Mouse (Mus musculus) neutrophil, adult 5-6 weeks (primary cell): ENCODE measurements around the gene Bbx. TPM values are rescaled to one million over a fixed set of nuclear protein-coding genes. Genes with fewer than 3 reads are reported as not detected.

Source experiments
- ATAC-seq: fragments of 151-379, 151-347 bp; 2 replicates; pipeline ENCODE4 v1.8.0; 2017; ENCODE audit warnings: mild to moderate bottlenecking, moderate TSS enrichment; ENCODE audit not compliant: insufficient number of reproducible peaks, poor library complexity, low FRiP score, severe bottlenecking; ENCODE audit errors: extremely low read depth
- total RNA-seq: library from RNA; stranded (forward); fragments of 200-1000 nt; gene quantifications from 2 replicates; pipeline ENCODE4 v1.2.3, GENCODE M21; 2017

Bbx gene
- total RNA-seq: 51.9 and 53.0 TPM in 2 replicates

DNA sequence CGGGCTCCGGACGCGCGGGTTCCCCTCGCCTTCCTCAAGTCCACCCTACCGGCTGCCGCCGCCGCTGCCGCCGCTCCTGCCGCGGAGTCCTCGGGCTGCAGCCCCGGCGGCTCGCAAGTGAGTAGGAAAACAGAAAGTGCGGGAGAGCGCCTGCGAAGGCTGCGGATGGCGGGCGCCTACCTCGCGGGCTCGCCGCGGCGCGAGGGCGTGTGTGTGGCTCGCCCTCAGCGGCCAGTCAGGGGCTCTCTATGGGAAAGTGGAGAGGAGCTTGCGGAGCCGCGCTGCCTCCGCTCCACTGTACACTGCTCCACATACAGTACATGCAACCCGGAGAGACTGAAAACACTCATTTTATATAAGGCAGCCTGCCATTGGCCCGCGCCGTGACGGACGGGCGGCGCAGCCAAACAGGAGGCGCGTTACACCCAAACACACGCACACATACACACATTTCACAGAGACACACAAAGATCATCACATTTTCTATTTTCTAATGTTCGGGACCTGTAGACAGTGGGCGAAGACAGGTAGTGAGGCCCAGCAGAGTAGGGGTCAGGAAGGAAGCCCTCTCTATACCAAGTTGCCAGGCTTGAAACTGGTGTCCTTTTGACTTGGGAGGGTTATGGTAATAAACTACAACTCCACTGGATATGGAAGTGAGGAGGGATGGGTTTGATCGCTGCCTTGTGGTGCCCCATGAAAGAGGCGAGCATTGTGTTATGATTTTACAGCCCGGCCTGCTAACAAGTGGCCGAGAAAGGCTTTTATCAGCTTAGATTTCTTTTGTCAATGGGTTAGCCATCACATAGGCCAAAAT lies at the start of gene Bbx:
Bbx (minus strand) TSS at position 329 of the 817 bp plus-strand sequence.
- peak; percentile 92 for ATAC-seq

DNA sequence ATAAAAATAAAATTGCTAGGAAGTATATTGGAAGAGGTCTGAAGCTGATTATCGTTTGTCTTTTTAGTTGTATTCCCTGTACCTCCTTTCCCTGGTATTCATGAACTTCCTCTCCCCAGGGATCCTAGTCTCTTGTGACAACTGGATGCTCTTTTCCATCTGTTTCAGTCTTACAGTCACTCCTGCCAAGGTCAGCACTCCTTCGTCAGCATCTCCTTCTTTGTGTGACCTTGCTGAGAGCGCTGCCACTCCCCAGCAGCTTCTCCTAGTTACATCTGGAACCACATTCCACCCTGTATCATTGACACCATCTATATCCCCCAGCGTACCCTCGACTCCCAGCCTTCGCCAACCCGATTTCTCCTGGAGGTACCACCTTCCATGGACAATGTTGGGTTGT lies 49.7 kb upstream of the Bbx start:
- no peak for ATAC-seq

DNA sequence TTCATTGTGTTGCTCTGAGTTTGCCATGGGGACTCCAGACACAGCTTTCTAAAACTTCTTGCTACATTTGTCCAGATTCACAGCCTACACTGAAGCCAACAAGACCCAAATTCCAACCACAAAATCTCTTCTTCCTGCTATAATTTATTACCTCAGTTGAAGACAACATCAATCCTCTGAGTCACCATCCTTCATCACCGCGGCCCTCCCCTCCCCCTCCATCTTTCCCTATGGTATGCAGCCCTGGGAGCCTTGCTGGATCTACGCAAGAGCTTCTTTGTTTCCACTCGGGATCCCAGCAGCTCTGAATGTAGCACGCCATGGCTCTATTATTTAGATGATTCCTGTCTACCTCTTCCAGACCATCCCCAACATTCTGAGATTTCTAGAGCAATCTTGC lies 49.2 kb upstream of the Bbx start:
- no peak for ATAC-seq

DNA sequence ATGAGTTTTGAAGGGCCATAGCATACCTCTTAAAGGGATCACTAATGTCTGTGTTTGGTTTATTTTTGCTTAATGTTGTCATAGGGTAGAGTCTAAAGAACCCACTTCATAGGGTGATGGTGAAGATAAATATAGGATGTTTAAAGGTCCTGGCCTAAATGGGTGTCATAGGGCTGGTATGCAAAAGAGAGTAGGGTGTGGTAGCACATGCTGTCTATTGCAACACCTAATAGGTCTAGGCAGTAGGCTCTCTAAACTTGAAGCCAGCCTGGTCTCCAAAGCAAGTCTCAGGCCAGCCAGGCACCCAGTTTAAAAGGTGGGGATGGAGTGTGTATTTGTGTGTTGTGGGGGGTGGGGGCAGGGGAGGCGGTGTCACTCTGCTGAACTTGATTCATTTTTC lies 46.5 kb upstream of the Bbx start:
- ATAC-seq: no peak

DNA sequence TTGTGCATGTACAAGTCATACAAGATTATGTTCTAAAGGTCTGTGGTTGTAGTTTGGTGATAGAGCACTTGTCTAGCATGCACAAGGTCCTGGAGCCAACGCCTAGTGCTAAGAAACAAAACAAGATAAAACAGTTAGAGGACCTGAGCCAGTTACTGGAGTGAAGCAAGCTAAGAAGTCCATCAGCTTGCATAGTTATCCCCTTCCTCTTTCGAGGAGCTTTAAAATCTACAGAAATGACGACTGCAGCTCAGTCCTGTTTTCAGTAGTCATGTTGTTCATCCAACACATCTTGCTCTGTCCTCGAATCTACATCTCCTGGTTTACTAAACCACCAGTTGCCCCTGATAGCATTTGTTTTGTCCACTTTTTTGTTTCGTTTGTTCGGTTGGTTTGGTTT lies 45.4 kb upstream of the Bbx start:
- ATAC-seq: no peak

DNA sequence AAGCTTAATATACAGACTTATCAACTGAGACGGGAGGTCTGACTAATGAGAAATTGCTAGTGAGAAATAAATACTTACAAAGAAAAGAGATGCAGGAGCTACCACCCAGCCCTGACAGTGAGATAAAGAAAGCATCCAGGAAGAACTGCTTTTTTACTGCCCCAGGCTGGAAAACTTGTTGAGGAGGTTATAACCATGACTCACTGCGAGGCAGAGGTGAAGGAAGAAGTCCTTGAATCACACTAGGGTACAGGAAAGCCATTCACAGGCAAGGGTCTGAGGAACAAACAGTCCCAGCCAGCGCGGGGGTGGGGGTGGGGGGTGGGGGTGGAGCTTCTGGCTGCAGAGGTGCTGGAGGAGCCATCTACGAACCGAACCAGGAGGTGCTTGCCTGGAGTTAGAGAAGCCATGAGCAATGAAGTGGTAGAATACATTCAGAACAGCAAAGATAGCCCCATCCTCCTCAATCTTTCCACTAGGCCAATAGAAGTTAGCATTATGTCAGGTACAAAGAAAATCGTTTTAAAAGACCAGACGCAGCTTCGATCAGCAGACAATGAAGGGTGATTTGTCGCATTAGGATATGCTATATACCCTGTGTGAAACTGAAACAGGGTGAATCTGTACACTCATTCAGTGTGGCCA lies 30.2 kb upstream of the Bbx start:
- no peak for ATAC-seq

DNA sequence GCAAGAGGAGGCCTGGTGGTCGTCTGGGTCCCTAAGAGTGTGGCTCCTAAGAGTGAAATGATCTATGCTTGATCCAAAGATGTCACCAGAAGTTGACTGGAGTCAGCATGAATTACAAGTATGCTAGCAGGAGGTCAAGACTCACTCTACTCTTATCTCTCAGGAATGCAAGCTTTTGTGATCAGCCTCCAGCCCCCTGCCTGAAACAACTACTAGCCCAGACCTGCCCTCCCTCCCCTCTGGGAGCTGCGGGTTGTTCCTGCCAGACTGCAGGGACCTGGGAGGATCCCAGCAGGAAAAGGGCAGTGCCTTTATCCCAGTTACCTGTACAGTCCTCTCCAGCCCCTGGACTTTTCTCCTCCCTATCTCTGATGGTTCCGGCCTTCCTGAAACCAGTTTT lies 27.0 kb upstream of the Bbx start:
- ATAC-seq: no peak

DNA sequence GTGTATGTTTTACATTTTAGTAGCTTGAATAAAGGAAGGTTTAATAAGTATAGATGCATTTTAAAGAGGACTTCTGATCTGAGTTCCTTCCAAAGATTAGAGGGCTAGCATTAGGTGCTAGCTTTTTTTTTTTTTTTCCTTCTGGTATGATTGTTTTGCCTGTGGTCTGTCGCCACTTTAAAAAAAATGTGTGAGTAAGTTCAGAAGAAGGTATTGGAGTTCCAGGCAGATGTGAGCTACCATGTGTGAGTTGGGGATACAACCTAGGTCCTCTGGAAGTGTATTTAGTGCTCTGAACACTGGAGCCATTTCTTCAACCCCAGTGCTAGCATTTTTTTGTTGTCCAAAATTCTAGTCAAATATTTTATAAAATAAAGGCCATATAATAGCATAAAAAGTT lies 23.9 kb upstream of the Bbx start:
- ATAC-seq: no peak

DNA sequence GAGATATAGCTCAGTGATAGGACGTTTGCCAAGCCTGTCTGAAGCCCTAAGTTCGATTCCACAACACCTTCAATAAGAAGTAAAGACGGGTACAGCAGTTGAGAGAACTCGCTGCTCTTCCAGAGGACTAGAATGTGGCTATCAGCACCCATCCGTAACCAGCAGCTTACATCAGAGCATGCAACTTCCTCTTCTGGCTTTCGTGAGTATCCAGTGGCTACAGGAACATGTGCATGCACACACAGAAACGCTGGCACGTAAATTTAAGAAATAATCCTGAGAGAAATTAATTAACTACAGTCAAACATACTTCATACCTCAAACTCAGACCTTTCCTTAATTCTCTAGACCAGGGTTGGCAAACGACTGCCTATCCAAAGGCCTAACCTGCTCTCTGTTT lies 16.9 kb upstream of the Bbx start:
- ATAC-seq: peak; percentile 53; the same call in 1 of the 2 replicates

DNA sequence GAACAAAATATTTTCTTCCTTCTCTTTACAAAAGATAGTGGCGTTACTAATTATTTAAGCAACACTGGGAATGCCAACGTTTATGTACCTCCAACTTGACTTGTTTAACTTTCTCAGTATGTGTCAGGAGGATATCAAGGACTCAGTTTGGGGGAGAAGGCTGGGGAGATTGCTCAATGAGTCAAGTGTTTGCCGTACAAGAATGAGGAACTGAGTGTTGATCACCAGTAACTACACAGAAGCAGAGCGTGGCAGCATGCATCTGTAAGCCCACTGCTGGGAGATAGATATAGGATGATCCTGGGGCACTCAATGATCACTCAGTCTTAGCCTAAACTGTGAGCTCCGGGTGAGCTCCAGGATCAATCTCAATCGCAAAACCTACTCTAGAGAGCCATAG lies 12.8 kb upstream of the Bbx start:
- ATAC-seq: no peak

DNA sequence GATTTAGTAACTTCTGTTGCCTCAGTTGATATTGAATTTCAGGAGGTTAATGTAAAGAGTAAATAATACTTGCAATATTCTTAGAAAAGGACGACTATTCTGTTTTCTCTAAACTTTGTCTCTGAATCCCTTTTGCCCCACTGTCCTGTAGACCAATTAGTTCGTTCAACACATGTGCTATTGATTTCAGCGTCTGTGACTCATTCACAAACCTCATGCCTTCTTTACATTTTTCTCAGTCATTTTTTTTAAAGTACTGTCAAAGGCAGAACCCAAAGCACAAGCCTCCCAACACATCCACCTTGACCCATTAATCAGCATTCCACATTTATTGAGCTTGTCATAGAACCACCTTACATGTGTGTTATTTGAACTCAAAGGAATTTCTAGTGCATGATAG lies 6.6 kb upstream of the Bbx start:
- no peak for ATAC-seq

DNA sequence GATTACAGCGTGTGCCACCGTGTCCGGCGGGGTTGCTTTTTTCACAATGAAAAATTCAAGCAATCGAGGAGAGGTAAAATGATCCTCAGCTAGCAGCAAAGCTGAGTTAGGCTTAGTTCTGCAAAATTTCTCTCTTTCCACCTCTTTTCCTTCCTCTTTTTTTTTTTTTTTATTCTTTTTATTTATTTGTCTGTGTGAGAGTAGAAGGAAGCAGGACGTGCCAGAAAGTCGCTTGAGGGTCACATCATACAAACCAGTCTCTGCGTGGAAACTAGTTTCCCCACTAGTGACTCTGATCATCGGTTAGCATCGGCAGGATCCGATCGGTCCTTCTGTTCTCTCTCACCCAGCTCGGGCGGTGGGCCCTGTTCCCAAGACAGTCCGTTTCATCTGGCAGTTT lies 5.6 kb upstream of the Bbx start:
- ATAC-seq: no peak

DNA sequence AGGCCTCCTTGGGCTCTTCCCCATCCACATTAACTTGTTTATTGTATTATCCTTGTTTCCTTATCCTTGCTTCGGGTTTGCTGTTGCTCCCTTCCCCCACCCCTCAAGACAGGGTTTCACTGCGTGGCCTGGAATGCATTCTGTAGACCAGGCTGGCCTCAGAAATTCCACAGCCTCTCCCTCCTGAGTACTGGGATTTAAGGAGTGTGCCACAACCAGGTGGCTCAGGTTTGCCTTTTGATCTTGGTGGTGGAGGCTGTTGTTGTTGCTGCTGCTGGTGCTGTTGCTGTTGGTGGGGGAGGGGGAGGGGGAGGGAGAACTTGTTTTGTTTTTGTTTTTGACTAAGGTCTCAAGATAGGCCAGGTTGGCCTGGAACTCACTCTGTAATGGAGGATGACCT lies 5.1 kb upstream of the Bbx start:
- ATAC-seq: no peak

DNA sequence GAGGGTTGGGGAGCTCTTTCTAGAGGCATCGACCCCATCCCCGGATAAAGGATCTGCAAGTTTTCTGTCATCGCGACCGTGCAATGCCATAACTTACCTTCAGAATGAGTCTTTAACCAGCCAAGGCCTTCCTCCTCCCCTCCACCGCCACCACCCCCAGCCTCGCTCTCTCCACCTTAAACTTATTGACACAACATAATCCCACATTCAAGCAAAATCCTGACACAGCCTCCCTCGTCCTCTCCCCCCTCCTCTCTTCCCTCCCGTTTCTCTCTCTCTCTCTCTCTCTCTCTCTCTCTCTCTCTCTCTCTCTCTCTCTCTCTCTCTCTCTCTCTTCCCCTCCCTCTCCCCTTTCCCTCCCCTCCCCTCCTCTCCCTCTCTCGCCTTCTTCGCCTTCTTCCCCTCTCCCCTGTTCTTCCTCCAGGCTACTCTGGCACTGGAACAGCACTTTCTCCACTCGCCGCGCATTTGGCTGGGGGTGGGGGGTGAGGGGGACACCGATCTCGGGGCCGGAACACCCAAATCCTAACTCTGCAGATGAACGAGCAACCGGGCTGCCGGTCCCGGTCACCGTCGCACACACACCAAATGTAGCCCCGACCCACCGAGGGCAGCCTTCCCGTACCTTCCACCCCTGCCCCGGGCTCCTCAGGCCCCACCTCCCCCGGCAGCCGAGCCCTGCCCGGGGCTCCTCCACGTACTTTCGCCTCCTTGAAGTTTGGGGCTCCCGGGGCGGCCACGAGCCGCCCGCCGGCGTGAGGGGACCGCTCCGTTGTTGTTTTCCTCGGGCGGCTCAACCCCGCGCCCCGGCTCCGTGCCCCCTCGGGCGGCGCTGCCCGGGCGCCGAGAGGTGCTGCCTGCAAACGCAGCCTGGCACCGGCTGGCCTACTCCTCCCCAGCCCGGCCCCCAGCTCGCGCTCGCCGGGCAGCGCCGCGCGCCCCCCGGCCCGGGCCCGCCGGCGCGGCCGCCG lies 894 bp downstream of the Bbx start:
- no peak for ATAC-seq

DNA sequence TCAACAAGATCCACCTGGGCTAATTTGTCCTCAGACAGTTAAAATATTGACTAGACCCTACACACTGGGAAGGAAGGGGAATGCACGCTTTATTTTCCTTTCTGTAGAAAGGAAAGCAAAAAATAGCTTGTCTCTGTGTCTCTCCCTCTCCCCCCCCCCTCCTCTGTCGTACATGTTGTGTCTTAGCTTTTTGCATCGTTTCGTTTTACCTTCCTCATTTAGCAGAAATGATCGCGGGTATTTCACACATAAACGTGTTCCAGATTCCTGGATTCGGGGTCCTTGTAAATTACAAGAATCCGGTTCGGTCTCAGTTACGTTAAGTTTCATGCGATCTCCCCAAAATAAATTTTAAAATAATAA lies 1.7 kb downstream of the Bbx start:
- no peak for ATAC-seq

DNA sequence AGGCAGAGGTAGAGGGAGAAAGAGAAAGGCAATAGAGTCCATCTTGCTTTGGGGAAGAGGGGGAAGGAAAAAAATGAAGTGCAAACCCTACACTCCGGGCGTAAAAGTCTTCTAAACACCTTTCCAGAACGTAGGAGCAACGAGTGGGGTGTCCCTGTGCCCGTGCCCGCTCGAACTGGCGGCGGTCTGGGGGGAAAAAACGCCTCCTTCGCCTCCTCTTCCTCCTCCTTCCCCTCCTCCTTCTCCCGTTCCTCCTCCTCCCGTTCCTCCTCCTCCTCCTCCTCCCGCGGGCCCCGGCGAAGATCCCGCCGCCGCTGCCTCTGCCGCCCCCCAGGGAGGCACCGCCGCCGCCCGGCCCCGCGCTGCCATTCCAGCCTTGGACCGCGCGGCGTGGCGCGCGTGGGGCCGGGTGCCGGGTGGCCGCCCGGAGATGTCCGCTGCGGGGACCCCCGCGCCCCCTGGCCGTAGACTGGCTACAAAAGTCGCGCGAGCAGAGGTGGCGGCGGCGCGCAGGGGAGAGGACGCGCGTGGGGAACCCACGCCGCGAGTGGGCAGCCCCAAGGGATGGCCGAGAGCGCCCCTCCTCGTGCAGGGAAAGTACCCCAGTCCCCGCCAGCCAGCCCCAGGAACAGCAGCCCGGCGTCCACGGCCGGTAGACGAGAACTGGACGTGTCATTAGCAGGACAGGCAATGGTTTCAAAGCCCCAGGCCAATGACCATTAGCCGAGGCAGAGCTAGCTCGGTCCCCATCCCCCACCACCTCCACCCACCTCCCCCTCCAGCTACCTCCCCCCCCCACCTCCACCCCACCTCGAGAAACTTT lies 2.3 kb downstream of the Bbx start:
- ATAC-seq: 0 out of 2 replicates have a peak, but pooled peaks have one; percentile 6

DNA sequence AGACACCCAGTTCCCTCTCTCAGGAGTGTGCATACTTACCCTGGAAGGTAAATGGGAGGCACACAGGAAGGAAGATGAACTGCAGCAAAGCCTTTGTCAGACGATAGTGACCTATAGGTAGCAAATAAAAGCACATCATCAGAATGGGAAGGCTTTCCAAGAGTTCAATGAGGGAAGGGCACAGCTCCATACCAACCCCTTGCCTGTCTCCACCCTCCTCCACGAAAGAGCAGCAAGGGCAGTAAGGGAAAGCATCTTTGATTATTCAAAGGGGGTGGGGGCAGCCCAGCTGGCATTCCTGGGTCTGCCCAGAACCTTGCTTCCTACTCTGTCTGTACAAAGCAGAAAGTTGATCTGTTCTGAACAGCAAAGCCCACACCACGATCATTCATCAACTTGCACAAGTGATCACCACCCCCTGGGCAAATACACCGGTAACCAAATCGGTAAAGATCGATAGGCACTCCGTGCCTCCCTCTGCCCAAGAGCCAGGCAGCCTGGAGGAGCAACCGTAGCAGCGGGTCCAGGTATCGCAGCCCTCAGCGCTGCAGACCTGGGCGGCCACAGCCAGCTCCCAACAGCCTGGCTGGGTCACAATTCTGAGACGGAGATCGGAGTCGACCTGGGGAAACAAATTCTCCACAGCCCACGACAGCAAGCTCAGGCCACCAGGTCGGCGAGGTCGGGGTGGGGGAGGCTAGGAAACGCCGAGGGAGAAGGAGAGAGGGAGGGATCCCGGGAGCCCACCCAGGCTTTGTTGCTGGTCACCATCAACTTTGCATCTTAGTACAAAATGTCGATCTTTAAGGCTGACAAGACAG lies 3.1 kb downstream of the Bbx start:
- no peak for ATAC-seq

DNA sequence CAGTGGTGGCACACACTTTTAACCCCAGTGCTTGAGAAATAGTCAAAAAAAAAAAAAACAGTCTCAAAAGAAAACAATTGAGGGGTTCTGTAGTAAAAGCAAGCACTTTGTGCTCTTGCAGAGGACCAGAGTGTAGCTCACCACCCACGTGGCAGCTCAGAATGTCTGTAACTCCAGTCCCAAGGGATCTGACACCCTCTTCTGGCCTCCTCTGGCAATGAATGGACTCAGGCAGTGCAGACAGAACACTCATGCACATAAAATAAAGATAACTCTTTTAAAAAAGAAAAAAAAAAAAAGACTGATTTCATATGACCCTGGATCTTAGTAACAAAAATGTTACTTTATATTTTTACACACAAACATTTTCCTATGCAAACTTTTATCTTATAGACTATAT lies 12.1 kb downstream of the Bbx start:
- ATAC-seq: no peak
